In genomic region chr6:124767920-124768703, GRCm38 (mm10) we compare ENCODE assay signal across 1 mouse cellular context.
TF ChIP-seq lines count a peak whose summit lies in the region.

No protein-coding gene starts in this region.

TF ChIP-seq in CH12.LX, 34 proteins besides CTCF, POLR2A, EP300 and RAD21:
- TF ChIP-seq TCF12 (IDR thresholded peaks at IDR 0.05; ENCODE audit: low read depth, low read length), result no peak
- no peak for TF ChIP-seq TBP (conservative IDR thresholded peaks at IDR 0.05; ENCODE audit: low read depth, low read length)
- peak; percentile 30; the same call in 1 of the 2 replicates for TF ChIP-seq NRF1 (IDR thresholded peaks at IDR 0.05; ENCODE audit: low read depth, low read length)
- peak; percentile 35 for TF ChIP-seq ETS1 (conservative IDR thresholded peaks at IDR 0.05; ENCODE audit: low read depth, low read length)
- no peak for TF ChIP-seq UBTF (IDR thresholded peaks at IDR 0.05; ENCODE audit: low read depth, low read length)
- TF ChIP-seq MAZ (IDR thresholded peaks at IDR 0.05; ENCODE audit: low read depth, low read length), result peak; percentile 82
- no peak for TF ChIP-seq E2F4 (IDR thresholded peaks at IDR 0.05; ENCODE audit: insufficient replicate concordance, low read depth, low read length)
- TF ChIP-seq ZNF384 (IDR thresholded peaks at IDR 0.05; ENCODE audit: low read depth, low read length), result no peak
- TF ChIP-seq KAT2A (IDR thresholded peaks at IDR 0.05; ENCODE audit: insufficient replicate concordance, low read length), result no peak
- TF ChIP-seq POLR2AphosphoS2 (IDR thresholded peaks at IDR 0.05; ENCODE audit: low read depth, low read length), result no peak
- no peak for TF ChIP-seq MXI1 (IDR thresholded peaks at IDR 0.05; ENCODE audit: low read depth, low read length)
- no peak for TF ChIP-seq USF1 (IDR thresholded peaks at IDR 0.05; ENCODE audit: low read depth, low read length)
- TF ChIP-seq PAX5 (IDR thresholded peaks at IDR 0.05; ENCODE audit: low read length), result no peak
- TF ChIP-seq ZC3H11A (IDR thresholded peaks at IDR 0.05; ENCODE audit: low read depth, low read length), result no peak
- no peak for TF ChIP-seq NELFE (IDR thresholded peaks at IDR 0.05; ENCODE audit: low read depth, low read length)
- no peak for TF ChIP-seq JUN (IDR thresholded peaks at IDR 0.05; ENCODE audit: insufficient read depth, low read depth, low read length)
- TF ChIP-seq GABPA (IDR thresholded peaks at IDR 0.05; ENCODE audit: insufficient replicate concordance, low read depth, low read length), result no peak
- TF ChIP-seq BHLHE40 (IDR thresholded peaks at IDR 0.05; ENCODE audit: low read depth, low read length), result no peak
- TF ChIP-seq ELF1 (IDR thresholded peaks at IDR 0.05; ENCODE audit: low read depth, low read length), result peak; percentile 30; the same call in 1 of the 2 replicates
- peak; percentile 26; the same call in 1 of the 2 replicates for TF ChIP-seq ZMIZ1 (IDR thresholded peaks at IDR 0.05; ENCODE audit: low read depth, low read length)
- TF ChIP-seq MAX (IDR thresholded peaks at IDR 0.05; ENCODE audit: low read length), result no peak
- TF ChIP-seq IRF4 (IDR thresholded peaks at IDR 0.05; ENCODE audit: low read depth, low read length), result no peak; the same call in 1 of the 2 replicates
- TF ChIP-seq ZKSCAN1 (IDR thresholded peaks at IDR 0.05; ENCODE audit: borderline replicate concordance, low read depth, low read length), result no peak
- TF ChIP-seq MAFK (IDR thresholded peaks at IDR 0.05; ENCODE audit: insufficient replicate concordance, low read length), result no peak
- peak; percentile 43; the same call in 1 of the 2 replicates for TF ChIP-seq CHD2 (IDR thresholded peaks at IDR 0.05; ENCODE audit: low read length)
- no peak for TF ChIP-seq HCFC1 (IDR thresholded peaks at IDR 0.05; ENCODE audit: low read depth, low read length)
- no peak for TF ChIP-seq JUND (conservative IDR thresholded peaks at IDR 0.05; ENCODE audit: low read depth, low read length)
- 0 out of 2 replicates have a peak, but pooled peaks have one; percentile 28 for TF ChIP-seq SIN3A (IDR thresholded peaks at IDR 0.05; ENCODE audit: low read length)
- no peak for TF ChIP-seq MYC (IDR thresholded peaks at IDR 0.05; ENCODE audit: low read depth, low read length)
- no peak for TF ChIP-seq RCOR1 (conservative IDR thresholded peaks at IDR 0.05; ENCODE audit: low read depth, low read length)
- TF ChIP-seq MEF2A (IDR thresholded peaks at IDR 0.05; ENCODE audit: borderline replicate concordance, low read depth, low read length), result no peak
- TF ChIP-seq CHD1 (IDR thresholded peaks at IDR 0.05; ENCODE audit: low read depth, low read length), result no peak
- TF ChIP-seq USF2 (conservative IDR thresholded peaks at IDR 0.05; ENCODE audit: low read depth, low read length), result no peak
- TF ChIP-seq SMC3 (IDR thresholded peaks at IDR 0.05; ENCODE audit: low read depth, low read length), result no peak
